Mouse (Mus musculus) embryonic fibroblast, embryonic 13.5 days (primary cell): ENCODE data around the gene Klf5. TPM values are rescaled to one million over a fixed set of nuclear protein-coding genes. Genes with fewer than 3 reads are reported as not detected.

Experiments
- H3K27ac ChIP-seq: 2 replicates; pipeline ENCODE4 v1.5.1; 2012; ENCODE audit warnings: low read length, control low read depth, inconsistent platforms; ENCODE audit not compliant: insufficient read depth
- H3K4me1 ChIP-seq: 2 replicates; pipeline ENCODE4 v1.6.1; 2011; ENCODE audit warnings: low read length; ENCODE audit not compliant: control insufficient read depth, insufficient read depth
- H3K4me3 ChIP-seq: 2 replicates; pipeline ENCODE4 v1.5.1; 2011; ENCODE audit warnings: mild to moderate bottlenecking, control low read depth, low read length; ENCODE audit not compliant: insufficient read depth
- CTCF ChIP-seq: IDR thresholded peaks from 2 replicates; pipeline ENCODE4 v1.5.1; 2011; ENCODE audit warnings: mild to moderate bottlenecking, control low read depth, low read length, moderate library complexity, borderline replicate concordance; ENCODE audit not compliant: insufficient read depth
- POLR2A ChIP-seq: IDR thresholded peaks from 2 replicates; pipeline ENCODE4 v1.6.1; 2011; ENCODE audit warnings: low read depth, mild to moderate bottlenecking, control low read depth, low read length, moderate library complexity
- polyA plus RNA-seq: library from polyadenylated mRNA; stranded (reverse); fragments of >200 nt; gene quantifications from 2 replicates; pipeline ENCODE4 v1.2.4, GENCODE M21; 2011; ENCODE audit warnings: low read depth; ENCODE audit not compliant: missing spikeins, insufficient read length

Klf5 gene
- polyA plus RNA-seq, 1 experiment: 9.1 TPM

DNA sequence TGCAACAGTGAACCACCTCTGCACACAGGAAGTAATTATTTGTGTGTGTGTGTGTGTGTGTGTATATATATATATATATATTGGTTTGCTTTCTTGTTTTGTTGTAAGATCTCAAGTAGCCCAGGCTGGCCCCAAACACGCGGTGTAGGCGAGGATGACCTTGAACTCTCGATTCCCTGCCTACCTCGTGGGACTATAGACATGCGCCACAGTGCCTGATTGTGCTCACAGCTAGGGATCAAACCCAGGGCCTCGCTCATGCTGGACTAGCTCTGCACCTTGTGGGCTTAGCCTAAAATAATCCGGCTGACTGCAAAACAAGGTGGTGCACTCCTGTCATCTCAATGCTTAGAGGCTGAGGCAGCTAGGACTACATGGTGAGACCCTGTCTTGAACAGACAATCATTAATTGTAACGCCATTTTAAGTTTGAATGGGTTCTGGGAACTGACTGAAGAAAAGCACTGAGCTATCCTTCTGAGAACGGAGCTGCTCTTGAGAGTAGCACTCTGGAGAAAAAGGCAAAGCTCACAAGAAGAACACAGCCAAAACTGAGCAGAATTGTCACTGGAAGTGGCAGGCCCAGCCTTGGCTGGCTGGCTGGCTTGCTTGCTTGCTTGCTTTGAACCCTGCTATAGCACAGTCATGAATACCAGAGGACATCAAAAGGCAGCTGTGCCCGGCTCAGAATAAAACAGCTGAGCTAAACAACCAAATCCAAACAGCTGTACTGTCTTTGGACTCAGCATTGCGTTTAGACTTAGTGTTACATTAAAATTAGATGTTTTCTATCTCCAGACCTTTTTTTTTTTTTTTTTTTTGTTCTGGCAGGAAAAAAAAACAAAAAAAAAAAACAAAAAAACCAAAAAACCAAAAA lies 27.3 kb downstream of the Klf5 start:
- Histone ChIP-seq H3K4me1 (no peaks in the 10 kb centered on the region), H3K27ac (no peak overlapping the region), H3K4me3 (no peak overlapping the region)
- TF ChIP-seq POLR2A: no peak
- TF ChIP-seq CTCF: no peak

DNA sequence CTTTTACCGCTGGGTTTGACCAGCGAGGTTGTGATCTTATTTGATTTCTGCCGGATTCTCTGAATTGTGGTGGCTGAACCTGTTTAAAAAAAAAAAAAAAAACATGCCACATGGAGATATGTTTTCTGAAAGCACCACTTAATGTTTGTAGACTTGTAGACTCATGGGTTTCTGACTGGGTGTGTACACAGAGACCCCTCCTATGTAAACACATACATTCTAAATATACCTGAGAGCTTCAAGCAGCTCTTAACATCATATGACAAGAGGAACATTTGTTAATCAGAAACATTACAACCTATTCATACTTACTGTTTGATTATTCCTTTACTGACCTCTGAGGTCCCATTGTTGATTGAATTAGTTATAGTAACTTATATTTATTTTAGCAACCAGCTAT lies 38.1 kb downstream of the Klf5 start:
- Histone ChIP-seq H3K27ac (no peak overlapping the region), H3K4me1 (no peaks in the 10 kb centered on the region), H3K4me3 (no peak overlapping the region)
- no peak for TF ChIP-seq POLR2A

DNA sequence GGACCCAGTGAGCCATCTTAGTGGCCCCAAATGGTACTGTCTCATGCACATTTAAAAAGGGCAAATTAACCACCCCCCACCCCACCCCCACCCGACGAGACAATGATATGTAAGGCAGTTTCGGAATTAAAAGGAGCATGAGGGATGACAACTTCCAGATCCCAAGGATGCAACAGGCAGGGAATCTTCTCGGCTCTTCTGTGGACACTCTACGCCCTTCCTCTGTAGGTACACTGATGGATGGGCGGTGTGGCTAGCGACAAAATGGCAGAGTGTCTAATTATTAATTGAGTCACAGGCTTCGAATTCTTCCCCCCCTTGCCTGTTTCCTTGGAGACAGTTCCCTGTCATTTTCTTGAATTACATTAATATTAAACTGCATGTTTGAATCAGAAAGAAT lies 40.5 kb downstream of the Klf5 start:
- Histone ChIP-seq H3K27ac (no peak overlapping the region), H3K4me1 (no peaks in the 10 kb centered on the region), H3K4me3 (no peak overlapping the region)
- TF ChIP-seq POLR2A: no peak
- TF ChIP-seq CTCF: no peak

DNA sequence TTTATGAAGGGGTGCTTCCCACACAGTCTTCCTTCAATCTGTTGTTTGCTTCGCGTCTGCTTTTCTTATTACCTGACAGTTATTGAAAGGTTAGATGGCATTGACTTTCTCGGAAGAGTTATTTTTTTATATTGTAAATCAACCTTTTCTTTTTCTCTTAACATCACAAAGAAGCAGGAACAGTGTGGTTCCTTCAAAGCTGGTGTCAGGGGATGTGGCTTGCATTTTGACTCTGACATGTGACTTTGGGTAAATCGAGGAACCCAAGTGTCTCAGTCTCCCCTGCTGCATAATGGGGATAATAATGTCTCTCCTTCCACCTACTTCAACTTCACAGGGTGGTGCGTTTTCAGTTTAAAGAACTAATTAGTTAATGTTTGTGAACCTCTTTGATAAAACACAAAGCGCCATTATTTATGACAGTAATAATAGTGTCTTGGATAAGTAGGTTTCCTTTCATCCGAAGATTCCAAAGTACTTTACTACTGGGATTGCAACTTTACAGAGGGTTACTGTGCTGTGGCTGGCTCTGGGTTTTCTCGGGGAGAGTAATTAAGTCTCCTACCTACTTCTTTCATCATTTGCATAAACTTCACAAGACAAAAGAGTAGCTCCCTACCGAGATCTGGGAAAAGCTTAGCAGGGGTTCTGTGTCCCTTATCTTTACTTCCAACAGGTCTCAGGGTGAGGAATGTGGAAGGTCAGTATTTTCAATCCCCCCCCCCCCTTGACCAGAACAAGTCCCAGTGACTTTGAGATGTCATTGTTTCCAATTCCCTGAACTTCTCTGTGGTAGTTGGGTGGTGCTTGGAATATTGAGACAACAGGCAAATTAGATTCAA lies 41.4 kb downstream of the Klf5 start:
- Histone ChIP-seq H3K4me3 (no peak overlapping the region), H3K4me1 (no peaks in the 10 kb centered on the region), H3K27ac (no peak overlapping the region)
- TF ChIP-seq CTCF (no peak), POLR2A (no peak)

DNA sequence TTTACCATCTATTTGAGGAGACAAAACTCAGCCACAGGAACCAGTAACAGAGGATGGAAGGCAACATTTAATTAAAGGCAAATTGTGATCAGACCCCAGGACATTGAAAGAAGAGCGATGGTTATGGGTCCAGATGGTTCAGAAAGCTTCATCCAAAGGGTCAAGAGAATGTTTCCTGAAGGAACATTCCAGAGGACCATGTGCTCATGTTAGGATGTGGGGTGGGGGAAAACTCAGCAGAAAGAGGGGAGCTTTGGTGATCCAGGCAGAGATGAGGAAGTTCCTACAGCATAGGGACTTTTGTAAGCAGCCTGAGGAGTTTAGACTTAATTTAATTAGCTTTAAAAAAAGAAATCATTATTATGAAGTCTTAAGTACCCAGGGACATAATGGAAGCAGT lies 42.2 kb downstream of the Klf5 start:
- no peak overlapping the region for H3K4me3 ChIP-seq
- TF ChIP-seq CTCF (no peak), POLR2A (no peak)
- no peak overlapping the region for H3K27ac ChIP-seq
- no peaks in the 10 kb centered on the region for H3K4me1 ChIP-seq

DNA sequence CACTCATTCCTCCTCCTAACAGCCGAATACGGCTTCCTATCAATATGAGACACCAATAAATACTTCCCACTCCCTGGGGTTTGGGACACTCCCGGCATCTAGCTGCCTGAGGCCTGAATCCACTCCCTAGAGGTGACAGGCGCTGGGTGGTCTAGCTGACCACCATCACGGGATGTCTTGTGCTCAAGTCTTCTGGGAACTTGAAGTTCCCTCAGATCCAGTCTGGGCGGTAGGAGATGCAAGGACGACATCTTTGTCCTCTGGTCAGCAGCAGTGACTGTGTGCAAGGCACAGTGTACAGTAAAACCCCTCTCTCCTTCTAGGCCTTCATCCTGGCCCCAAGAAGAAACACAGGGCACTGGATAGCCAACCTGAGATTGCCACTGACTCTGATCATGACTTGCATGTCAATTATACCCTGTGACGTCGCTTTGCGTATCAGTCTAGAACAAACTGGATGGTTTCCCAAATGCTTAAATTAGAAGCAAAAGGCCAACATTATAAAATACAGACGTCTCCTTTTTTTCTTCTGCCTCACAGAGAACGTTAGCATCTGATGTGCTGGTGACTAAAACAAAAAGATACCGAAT lies 49.8 kb downstream of the Klf5 start:
- H3K27ac ChIP-seq: no peak overlapping the region
- no peak overlapping the region for H3K4me3 ChIP-seq
- TF ChIP-seq POLR2A (no peak), CTCF (no peak)
- no peaks in the 10 kb centered on the region for H3K4me1 ChIP-seq

DNA sequence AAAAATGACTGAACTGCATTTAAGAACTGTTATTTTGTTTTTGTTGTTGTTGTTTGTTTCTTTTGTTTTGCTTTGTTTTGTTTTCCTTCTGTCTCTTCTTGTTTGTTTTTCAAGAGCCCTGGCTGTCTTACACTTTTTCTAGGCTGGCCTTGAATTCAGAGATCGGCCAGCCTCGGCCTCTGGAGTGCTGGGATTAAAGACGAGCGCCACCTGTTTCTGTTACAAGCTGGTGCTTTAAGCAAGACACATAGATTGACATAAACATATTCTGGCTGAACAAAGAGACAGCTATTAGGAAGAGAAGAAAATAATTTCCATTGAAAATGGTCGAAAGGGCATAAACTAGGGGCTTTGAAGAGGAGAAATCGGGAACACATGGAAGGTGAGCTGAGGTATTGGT lies 51.1 kb downstream of the Klf5 start:
- TF ChIP-seq CTCF: no peak
- Histone ChIP-seq H3K4me3 (no peak overlapping the region), H3K27ac (no peak overlapping the region), H3K4me1 (no peaks in the 10 kb centered on the region)

DNA sequence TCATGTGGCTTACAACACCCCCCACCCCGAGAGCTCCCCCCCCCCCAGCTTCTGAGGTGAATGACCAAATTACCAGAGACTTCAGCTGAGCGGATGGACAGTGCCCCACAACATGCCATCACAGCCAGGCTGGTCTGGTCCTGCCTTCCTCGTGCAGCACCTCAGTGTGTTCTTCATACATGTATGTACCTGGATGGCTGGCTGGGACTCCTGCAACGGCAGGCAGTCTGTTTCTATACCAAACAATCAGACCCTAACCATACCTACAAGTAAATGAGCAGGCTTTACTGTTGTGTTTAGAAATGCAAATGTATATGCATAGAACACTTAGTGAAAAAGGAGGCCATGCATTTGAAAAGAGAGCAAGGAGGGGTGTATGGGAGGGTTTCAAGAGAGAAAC lies 54.5 kb downstream of the Klf5 start:
- Histone ChIP-seq H3K4me1 (no peaks in the 10 kb centered on the region), H3K27ac (no peak overlapping the region), H3K4me3 (no peak overlapping the region)
- TF ChIP-seq POLR2A (no peak), CTCF (no peak)

DNA sequence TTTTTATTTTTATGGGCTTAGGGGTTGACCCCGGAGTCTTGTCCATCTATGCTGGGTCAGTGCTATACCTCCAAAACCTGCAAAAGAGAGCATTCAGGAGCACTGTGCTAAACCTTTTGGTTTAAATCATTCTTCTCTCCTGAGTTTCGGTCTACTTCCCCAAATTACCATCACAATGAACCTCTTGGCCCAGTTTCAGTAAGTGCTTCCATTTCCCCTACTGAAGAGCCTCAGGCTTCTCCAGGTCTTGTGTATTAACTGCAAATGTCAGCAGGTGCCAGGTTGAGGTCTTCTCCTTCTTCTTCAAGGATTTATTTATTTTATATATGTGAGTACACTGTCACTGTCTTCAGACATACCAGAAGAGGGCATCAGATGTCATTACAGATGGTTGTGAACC lies 55.6 kb downstream of the Klf5 start:
- H3K27ac ChIP-seq: no peak overlapping the region
- TF ChIP-seq CTCF (no peak), POLR2A (no peak)
- H3K4me1 ChIP-seq: no peaks in the 10 kb centered on the region
- H3K4me3 ChIP-seq: no peak overlapping the region

DNA sequence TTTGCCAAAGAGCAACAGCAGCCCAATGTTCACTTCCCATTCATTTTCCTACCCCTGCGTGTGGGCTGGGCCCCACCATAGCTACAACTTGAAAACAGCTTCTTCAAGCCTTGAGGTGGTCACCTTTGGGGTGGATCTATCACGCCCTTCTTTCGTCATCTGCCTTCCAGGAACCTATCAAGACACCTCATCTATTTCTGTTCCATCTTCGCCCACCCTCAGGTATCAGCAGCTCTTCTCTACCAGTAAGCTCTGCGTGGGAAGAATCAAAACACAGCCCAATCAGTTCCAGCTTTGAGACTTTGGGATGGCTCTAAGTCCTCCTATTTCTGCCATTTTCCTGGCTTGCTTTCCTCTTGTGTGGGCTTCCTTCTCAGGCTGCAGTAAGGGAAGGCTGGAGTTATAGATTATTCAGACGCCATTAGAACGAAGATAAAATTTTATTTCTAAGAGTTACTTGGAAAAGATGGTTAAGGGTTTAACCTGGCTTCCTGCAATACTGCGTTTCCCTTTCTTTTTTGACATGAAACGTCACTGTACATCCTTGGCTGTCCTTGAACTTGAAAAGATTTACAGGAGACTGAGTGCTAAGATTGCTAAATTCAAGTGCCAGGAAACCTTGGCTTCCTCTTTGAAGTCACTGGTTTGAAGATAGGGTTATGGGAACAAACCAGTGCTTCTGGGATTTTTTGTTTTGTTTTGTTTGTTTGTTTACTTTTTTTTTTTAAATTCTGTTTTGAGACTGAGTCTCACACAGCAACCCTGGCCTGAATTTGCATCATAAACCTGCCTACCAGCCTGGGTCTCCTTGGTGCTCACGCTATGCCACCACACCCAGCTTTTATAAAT lies 56.5 kb downstream of the Klf5 start:
- Histone ChIP-seq H3K27ac (no peak overlapping the region), H3K4me3 (no peak overlapping the region), H3K4me1 (no peaks in the 10 kb centered on the region)
- TF ChIP-seq POLR2A (no peak), CTCF (no peak)
